Mouse (Mus musculus) activated CD4-positive, CD25-positive, alpha-beta regulatory T cell, adult 4 months (primary cell): ENCODE results near the gene Tpx2. TPM values are rescaled to one million over a fixed set of nuclear protein-coding genes. Genes with fewer than 3 reads are reported as not detected.

ENCODE experiments used
- polyA plus RNA-seq, 2 experiments: library from polyadenylated mRNA; unstranded; fragments of 100-300 nt; shearing (Covaris generic); gene quantifications; one replicate each; pipeline ENCODE4 v1.2.1; 2017

Gene Tpx2
- polyA plus RNA-seq, 2 experiments from 2014 or later, result 21.3 to 23.3 TPM

Other genes with a start within 250 kb of the Tpx2 start
- gene Defb45, start 248.6 kb upstream of the Tpx2 start, polyA plus RNA-seq, result not detected
- not detected for gene Defb36, start 243.6 kb upstream of the Tpx2 start, polyA plus RNA-seq
- not detected for gene Defb25, start 224.9 kb upstream of the Tpx2 start, polyA plus RNA-seq
- gene Rem1, start 221.0 kb upstream of the Tpx2 start, polyA plus RNA-seq, result not detected
- 10 to 100 TPM; 72.7 to 82.3 TPM for gene H13, start 178.5 kb upstream of the Tpx2 start, polyA plus RNA-seq
- gene Mcts2, start 160.9 kb upstream of the Tpx2 start, polyA plus RNA-seq, result 1 to 10 TPM; 2.1 to 2.5 TPM
- gene Id1, start 111.7 kb upstream of the Tpx2 start, polyA plus RNA-seq, result under 1 TPM; 0.56 to 0.97 TPM
- gene Cox4i2, start 93.8 kb upstream of the Tpx2 start, polyA plus RNA-seq, result not detected
- gene Bcl2l1, start 16.2 kb upstream of the Tpx2 start, polyA plus RNA-seq, result 10 to 100 TPM; 52.4 to 59.9 TPM
- not detected for gene Mylk2, start 63.4 kb downstream of the Tpx2 start, polyA plus RNA-seq
- not detected for gene Foxs1, start 85.2 kb downstream of the Tpx2 start, polyA plus RNA-seq
- not detected for gene Dusp15, start 103.7 kb downstream of the Tpx2 start, polyA plus RNA-seq
- gene Ttll9, start 114.5 kb downstream of the Tpx2 start, polyA plus RNA-seq, result 1 to 10 TPM; 1.2 to 1.3 TPM
- gene Pdrg1, start 167.5 kb downstream of the Tpx2 start, polyA plus RNA-seq, result 100 to 1,000 TPM; 159 to 185 TPM
- not detected for gene Xkr7, start 183.9 kb downstream of the Tpx2 start, polyA plus RNA-seq
- not detected for gene Ccm2l, start 218.0 kb downstream of the Tpx2 start, polyA plus RNA-seq